Mouse (Mus musculus): ENCODE data around the gene Avpr1b.

DNA sequence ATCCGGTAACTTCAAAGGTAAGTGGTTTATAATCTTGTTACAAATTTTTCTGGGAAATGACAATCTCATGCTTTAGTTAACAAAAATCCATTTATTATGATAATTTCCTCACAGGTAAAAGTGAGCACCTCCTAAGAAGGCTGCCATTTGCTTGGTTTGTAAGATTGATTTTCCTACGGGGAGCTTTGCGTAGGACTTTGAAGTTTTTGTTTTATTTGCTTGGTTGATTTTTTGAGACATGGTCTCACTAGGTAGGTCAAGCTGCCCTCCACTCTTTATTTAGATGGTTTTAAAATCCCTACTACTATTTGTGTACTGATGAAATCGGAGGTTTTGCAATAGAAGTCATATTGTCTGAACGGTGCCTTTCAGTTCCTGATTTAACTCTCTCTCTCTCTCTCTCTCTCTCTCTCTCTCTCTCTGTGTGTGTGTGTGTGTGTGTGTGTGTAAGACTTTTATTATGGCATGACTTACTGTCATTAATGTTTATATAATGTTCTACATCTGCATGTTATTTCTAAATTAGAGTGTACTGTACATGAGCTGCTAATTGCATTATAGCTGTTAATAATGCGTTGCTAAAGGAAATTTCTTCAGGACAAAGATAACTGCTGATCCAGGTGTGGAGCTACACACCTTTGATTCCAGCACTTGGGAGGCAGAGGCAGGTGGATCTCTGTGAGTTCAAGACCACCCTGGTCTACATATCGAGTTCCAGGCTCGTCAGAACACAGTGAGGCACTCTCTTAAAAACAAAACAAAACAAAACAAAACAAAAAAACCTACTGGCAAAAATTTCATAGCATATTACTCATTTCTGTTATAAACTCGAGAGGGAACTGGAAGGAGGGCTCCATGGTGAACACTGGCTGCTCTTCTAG lies 39.7 kb downstream of the Avpr1b start:
- no peak for TF ChIP-seq CTCF (IDR thresholded peaks at IDR 0.05; ENCODE audit: low read depth)
- no peak for TF ChIP-seq EP300 (optimal IDR thresholded peaks at IDR 0.05)
